Mouse (Mus musculus): Measurements from ENCODE around the gene Psmb11. TPM values are rescaled to one million over a fixed set of nuclear protein-coding genes. Genes with fewer than 3 reads are reported as not detected.

Psmb11 gene
- polyA plus RNA-seq, 1 experiment from 2014 or later = not detected

GRCm38 (mm10) chr14:54577089-54577982 is 43.9 kb upstream of the Psmb11 start, which contains the start of gene Ajuba:
Gene Ajuba (minus strand): TSS chr14:54577558.
- peak; percentile 62; the same call in 1 of the 2 replicates for ATAC-seq (replicated peaks; ENCODE audit: insufficient number of reproducible peaks, low FRiP score, low TSS enrichment)
- no peaks in the 10 kb centered on the region; the same call in 1 of the 2 replicates for H3K36me3 ChIP-seq (ENCODE audit: control insufficient read depth, insufficient read depth, low read length)
- H3K9ac ChIP-seq (ENCODE audit: low read depth, low read length) = peak within 1 kb of the TSS; percentile 95
- peaks cover 23% of the 10 kb centered on the region for H3K4me1 ChIP-seq (ENCODE audit: control insufficient read depth, insufficient read depth, low read length)
- H3K27ac ChIP-seq (ENCODE audit: low read depth, low read length) = peak within 1 kb of the TSS; percentile 93
- H3K9me3 ChIP-seq (replicated peaks; ENCODE audit: control insufficient read depth, low read length) = no peaks in the 10 kb centered on the region
- peak within 1 kb of the TSS; percentile 87 for H3K4me3 ChIP-seq (ENCODE audit: low read depth, low read length)
- H3K27me3 ChIP-seq (ENCODE audit: control insufficient read depth, insufficient read depth, low read length) = no peaks in the 10 kb centered on the region
- peak within 1 kb of the TSS; percentile 81 for H3K4me2 ChIP-seq
- WGBS (ENCODE audit: insufficient replicate concordance) = under 1% methylated on average over 66 of the region's 66 CpGs

- no peak for ATAC-seq (replicated peaks; ENCODE audit: insufficient number of reproducible peaks, low FRiP score, low TSS enrichment)
- H3K27ac ChIP-seq (ENCODE audit: low read depth, low read length) = peak overlapping the region; percentile 93
Observed at GRCm38 (mm10) chr14:54578063-54578462, 43.2 kb upstream of the Psmb11 start.

GRCm38 (mm10) chr14:54579638-54580037 is 41.6 kb upstream of the Psmb11 start:
- Histone ChIP-seq H3K27me3 (ENCODE audit: control insufficient read depth, insufficient read depth, low read length) (no peaks in the 10 kb centered on the region), H3K9ac (ENCODE audit: low read depth, low read length) (no peak overlapping the region), H3K36me3 (ENCODE audit: control insufficient read depth, insufficient read depth, low read length) (no peaks in the 10 kb centered on the region), H3K4me1 (ENCODE audit: control insufficient read depth, insufficient read depth, low read length) (peaks cover under 1% of the 10 kb centered on the region; the same call in 1 of the 2 replicates), H3K27ac (ENCODE audit: low read depth, low read length) (no peak overlapping the region), H3K9me3 (replicated peaks; ENCODE audit: control insufficient read depth, low read length) (no peaks in the 10 kb centered on the region), H3K4me2 (no peak overlapping the region), H3K4me3 (ENCODE audit: low read depth, low read length) (no peak overlapping the region)
- ATAC-seq (replicated peaks; ENCODE audit: insufficient number of reproducible peaks, low FRiP score, low TSS enrichment) = no peak
- 67% methylated on average over 7 of the region's 7 CpGs for WGBS (ENCODE audit: insufficient replicate concordance)

More at GRCm38 (mm10) chr14:54578063-54578462, 43.2 kb upstream of the Psmb11 start:
- Histone ChIP-seq H3K9me3 (replicated peaks; ENCODE audit: control insufficient read depth, low read length) (no peaks in the 10 kb centered on the region), H3K27me3 (ENCODE audit: control insufficient read depth, insufficient read depth, low read length) (no peaks in the 10 kb centered on the region), H3K9ac (ENCODE audit: low read depth, low read length) (peak overlapping the region; percentile 95), H3K4me2 (peak overlapping the region; percentile 81), H3K4me1 (ENCODE audit: control insufficient read depth, insufficient read depth, low read length) (peaks cover 16% of the 10 kb centered on the region), H3K4me3 (ENCODE audit: low read depth, low read length) (peak overlapping the region; percentile 87), H3K36me3 (ENCODE audit: control insufficient read depth, insufficient read depth, low read length) (no peaks in the 10 kb centered on the region; the same call in 1 of the 2 replicates)
- WGBS (ENCODE audit: insufficient replicate concordance) = 1% methylated on average over 10 of the region's 10 CpGs

- no peaks in the 10 kb centered on the region for H3K27me3 ChIP-seq (ENCODE audit: control insufficient read depth, insufficient read depth, low read length)
- no peaks in the 10 kb centered on the region for H3K4me1 ChIP-seq (ENCODE audit: control insufficient read depth, insufficient read depth, low read length)
- no peak for ATAC-seq (replicated peaks; ENCODE audit: insufficient number of reproducible peaks, low FRiP score, low TSS enrichment)
- 85% methylated on average over 9 of the region's 9 CpGs for WGBS (ENCODE audit: insufficient replicate concordance)
- no peak overlapping the region for H3K4me3 ChIP-seq (ENCODE audit: low read depth, low read length)
- H3K27ac ChIP-seq (ENCODE audit: low read depth, low read length) = no peak overlapping the region
- H3K9me3 ChIP-seq (replicated peaks; ENCODE audit: control insufficient read depth, low read length) = no peaks in the 10 kb centered on the region
- H3K36me3 ChIP-seq (ENCODE audit: control insufficient read depth, insufficient read depth, low read length) = no peaks in the 10 kb centered on the region
- no peak overlapping the region for H3K9ac ChIP-seq (ENCODE audit: low read depth, low read length)
- H3K4me2 ChIP-seq = no peak overlapping the region
Observed at GRCm38 (mm10) chr14:54582536-54582935, 38.7 kb upstream of the Psmb11 start.

GRCm38 (mm10) chr14:54583681-54584338 is 37.4 kb upstream of the Psmb11 start:
- WGBS (ENCODE audit: insufficient replicate concordance) = 38% methylated on average over 7 of the region's 7 CpGs
- Histone ChIP-seq H3K4me2 (no peak overlapping the region), H3K27me3 (ENCODE audit: control insufficient read depth, insufficient read depth, low read length) (no peaks in the 10 kb centered on the region), H3K27ac (ENCODE audit: low read depth, low read length) (no peak overlapping the region), H3K9me3 (replicated peaks; ENCODE audit: control insufficient read depth, low read length) (no peaks in the 10 kb centered on the region), H3K4me3 (ENCODE audit: low read depth, low read length) (no peak overlapping the region), H3K4me1 (ENCODE audit: control insufficient read depth, insufficient read depth, low read length) (no peaks in the 10 kb centered on the region), H3K36me3 (ENCODE audit: control insufficient read depth, insufficient read depth, low read length) (no peaks in the 10 kb centered on the region), H3K9ac (ENCODE audit: low read depth, low read length) (no peak overlapping the region)
- ATAC-seq (replicated peaks; ENCODE audit: insufficient number of reproducible peaks, low FRiP score, low TSS enrichment) = no peak

- Histone ChIP-seq H3K27me3 (ENCODE audit: control insufficient read depth, insufficient read depth, low read length) (no peaks in the 10 kb centered on the region), H3K4me3 (ENCODE audit: low read depth, low read length) (no peak overlapping the region), H3K4me1 (ENCODE audit: control insufficient read depth, insufficient read depth, low read length) (peaks cover 18% of the 10 kb centered on the region), H3K27ac (ENCODE audit: low read depth, low read length) (no peak overlapping the region), H3K9me3 (replicated peaks; ENCODE audit: control insufficient read depth, low read length) (no peaks in the 10 kb centered on the region), H3K4me2 (no peak overlapping the region), H3K9ac (ENCODE audit: low read depth, low read length) (no peak overlapping the region), H3K36me3 (ENCODE audit: control insufficient read depth, insufficient read depth, low read length) (no peaks in the 10 kb centered on the region; the same call in 1 of the 2 replicates)
- no peak for ATAC-seq (replicated peaks; ENCODE audit: insufficient number of reproducible peaks, low FRiP score, low TSS enrichment)
- 91% methylated on average over 16 of the region's 16 CpGs for WGBS (ENCODE audit: insufficient replicate concordance)
Observed at GRCm38 (mm10) chr14:54591056-54591455, 30.2 kb upstream of the Psmb11 start.

GRCm38 (mm10) chr14:54592319-54592934 is 28.8 kb upstream of the Psmb11 start:
- Histone ChIP-seq H3K36me3 (ENCODE audit: control insufficient read depth, insufficient read depth, low read length) (no peaks in the 10 kb centered on the region; the same call in 1 of the 2 replicates), H3K4me3 (ENCODE audit: low read depth, low read length) (no peak overlapping the region), H3K27me3 (ENCODE audit: control insufficient read depth, insufficient read depth, low read length) (no peaks in the 10 kb centered on the region), H3K4me2 (peak overlapping the region; percentile 34), H3K27ac (ENCODE audit: low read depth, low read length) (peak overlapping the region; percentile 86), H3K4me1 (ENCODE audit: control insufficient read depth, insufficient read depth, low read length) (peaks cover 18% of the 10 kb centered on the region), H3K9ac (ENCODE audit: low read depth, low read length) (peak overlapping the region; percentile 12; the same call in 1 of the 2 replicates), H3K9me3 (replicated peaks; ENCODE audit: control insufficient read depth, low read length) (no peaks in the 10 kb centered on the region)
- 41% methylated on average over 10 of the region's 10 CpGs for WGBS (ENCODE audit: insufficient replicate concordance)
- ATAC-seq (replicated peaks; ENCODE audit: insufficient number of reproducible peaks, low FRiP score, low TSS enrichment) = 0 out of 2 replicates have a peak, but pooled peaks have one; percentile 43

- Histone ChIP-seq H3K27ac (ENCODE audit: low read depth, low read length) (no peak overlapping the region), H3K4me2 (no peak overlapping the region; the same call in 1 of the 2 replicates), H3K36me3 (ENCODE audit: control insufficient read depth, insufficient read depth, low read length) (no peaks in the 10 kb centered on the region; the same call in 1 of the 2 replicates), H3K9ac (ENCODE audit: low read depth, low read length) (no peak overlapping the region), H3K27me3 (ENCODE audit: control insufficient read depth, insufficient read depth, low read length) (no peaks in the 10 kb centered on the region), H3K9me3 (replicated peaks; ENCODE audit: control insufficient read depth, low read length) (no peaks in the 10 kb centered on the region), H3K4me3 (ENCODE audit: low read depth, low read length) (no peak overlapping the region), H3K4me1 (ENCODE audit: control insufficient read depth, insufficient read depth, low read length) (peaks cover 18% of the 10 kb centered on the region)
- ATAC-seq (replicated peaks; ENCODE audit: insufficient number of reproducible peaks, low FRiP score, low TSS enrichment) = no peak
- WGBS (ENCODE audit: insufficient replicate concordance) = 91% methylated on average over 3 of the region's 3 CpGs
Observed at GRCm38 (mm10) chr14:54594055-54594454, 27.2 kb upstream of the Psmb11 start.
